Mouse (Mus musculus) E14TG2a.4 (cell line): ENCODE measurements around the gene Pla2g4f.

Experiments
- CTCF ChIP-seq: conservative IDR thresholded peaks from 2 replicates; pipeline ENCODE4 v1.5.1; 2014; ENCODE audit warnings: low read length
- NANOG ChIP-seq: IDR thresholded peaks from 2 replicates; pipeline ENCODE4 v1.6.1; 2014; ENCODE audit warnings: borderline replicate concordance, low read length, mixed read lengths

- TF ChIP-seq CTCF (no peak), NANOG (no peak)
Measured at GRCm38 (mm10) chr2:120284094-120284493, 29.9 kb downstream of the Pla2g4f start.
